Mouse (Mus musculus) stomach, embryonic 15.5 days (tissue): ENCODE data around the gene Six4. TPM values are rescaled to one million over a fixed set of nuclear protein-coding genes. Genes with fewer than 3 reads are reported as not detected.
"Not testable (repeated sequence)": the region's sequence is repeated elsewhere in the genome, so short reads cannot be mapped to it uniquely, and the experiment has no call there.

Experiments used
- ATAC-seq: fragments of 200-750 bp; cut with Nextera tagmentation; 2 replicates; pipeline ENCODE4 v1.8.0; 2017; ENCODE audit warnings: low read depth, moderate number of reproducible peaks, moderate TSS enrichment; ENCODE audit not compliant: insufficient read depth, low FRiP score
- H3K27ac ChIP-seq: fragments of 300-500 bp; sonication (generic); 2 replicates; pipeline ENCODE4 v1.5.1; 2015; ENCODE audit warnings: mild to moderate bottlenecking, inconsistent platforms
- H3K27me3 ChIP-seq: fragments of 300-500 bp; sonication (generic); replicated peaks from 2 replicates; pipeline ENCODE4 v1.6.1; 2015; ENCODE audit warnings: inconsistent platforms
- H3K36me3 ChIP-seq: fragments of 300-500 bp; sonication (generic); 2 replicates; pipeline ENCODE4 v1.6.1; 2015; ENCODE audit warnings: inconsistent platforms
- H3K4me1 ChIP-seq: fragments of 300-500 bp; sonication (generic); 2 replicates; pipeline ENCODE4 v1.6.1; 2015; ENCODE audit warnings: inconsistent platforms
- H3K4me2 ChIP-seq: fragments of 300-500 bp; sonication (generic); 2 replicates; pipeline ENCODE4 v1.6.1; 2015; ENCODE audit warnings: mild to moderate bottlenecking, inconsistent platforms
- H3K4me3 ChIP-seq: fragments of 300-500 bp; sonication (generic); replicated peaks from 2 replicates; pipeline ENCODE4 v1.5.1; 2015; ENCODE audit warnings: inconsistent platforms
- H3K9ac ChIP-seq: fragments of 300-500 bp; sonication (generic); 2 replicates; pipeline ENCODE4 v1.6.1; 2015; ENCODE audit warnings: inconsistent platforms
- H3K9me3 ChIP-seq: fragments of 300-500 bp; sonication (generic); 2 replicates; pipeline ENCODE4 v1.6.1; 2016; ENCODE audit warnings: inconsistent platforms
- WGBS: fragments of 180-500 bp; shearing (Covaris S2); methylation state at CpG from one replicate; pipeline ENCODE4 v1.1.7; 2015; 5-methylcytosine and 5-hydroxymethylcytosine counted together
- polyA plus RNA-seq: library from polyadenylated mRNA; unstranded; fragments of >200 nt; fragmentation: Nextera tagmentation; extraction: Ambion mirVana; gene quantifications from 2 replicates; pipeline ENCODE4 v1.2.1, GENCODE M21; 2015

Gene Six4
- polyA plus RNA-seq, 1 experiment from 2014 or later: 0.74 TPM

GRCm38 (mm10) chr12:73111561-73112325 is 1.5 kb downstream of the Six4 start:
- no peaks in the 10 kb centered on the region for H3K36me3 ChIP-seq
- H3K4me1 ChIP-seq: peaks cover 9% of the 10 kb centered on the region
- peak overlapping the region; percentile 57 for H3K4me3 ChIP-seq
- 1% methylated on average over 43 of the region's 44 CpGs for WGBS
- peak overlapping the region; percentile 41; the same call in 1 of the 2 replicates for H3K9ac ChIP-seq
- ATAC-seq: peak; percentile 19; the same call in 1 of the 2 replicates
- H3K27me3 ChIP-seq: peaks cover 13% of the 10 kb centered on the region
- H3K27ac ChIP-seq: no peak overlapping the region
- peak overlapping the region; percentile 100 for H3K4me2 ChIP-seq
- no peaks in the 10 kb centered on the region for H3K9me3 ChIP-seq

- Histone ChIP-seq H3K4me1 (peaks cover 9% of the 10 kb centered on the region), H3K36me3 (no peaks in the 10 kb centered on the region), H3K4me2 (peak overlapping the region; percentile 100), H3K9ac (no peak overlapping the region), H3K4me3 (peak overlapping the region; percentile 57), H3K9me3 (no peaks in the 10 kb centered on the region), H3K27me3 (peaks cover 13% of the 10 kb centered on the region), H3K27ac (no peak overlapping the region)
- 3% methylated on average over 23 of the region's 23 CpGs for WGBS
- peak; percentile 62; the same call in 1 of the 2 replicates for ATAC-seq
Observed at GRCm38 (mm10) chr12:73110431-73111111, 2.7 kb downstream of the Six4 start.

DNA sequence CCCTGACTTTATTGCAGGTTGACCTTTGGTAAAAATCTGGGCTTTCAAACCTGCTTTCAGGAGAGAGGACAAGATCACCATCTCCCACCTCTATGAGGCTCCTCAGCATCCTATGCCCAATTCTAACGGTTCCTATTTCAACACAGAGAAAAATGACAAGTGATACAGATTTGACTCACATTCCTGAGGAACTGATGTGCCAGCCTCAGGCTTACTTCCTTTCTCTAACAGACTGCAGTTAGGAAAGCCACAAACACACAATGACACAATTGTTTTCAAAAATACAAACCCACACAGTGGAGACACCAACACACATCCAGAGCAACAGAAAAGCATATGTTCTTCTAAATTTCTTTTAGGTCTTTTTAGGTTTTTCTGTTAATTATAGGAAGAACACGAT is 5.4 kb downstream of the Six4 start:
- Histone ChIP-seq H3K9me3 (no peaks in the 10 kb centered on the region), H3K27ac (no peak overlapping the region), H3K9ac (no peak overlapping the region), H3K36me3 (peaks cover 9% of the 10 kb centered on the region), H3K4me1 (peaks cover 9% of the 10 kb centered on the region), H3K27me3 (peaks cover 13% of the 10 kb centered on the region), H3K4me2 (no peak overlapping the region), H3K4me3 (no peak overlapping the region)
- ATAC-seq: no peak
- 67% methylated on average over 2 of the region's 2 CpGs for WGBS

DNA sequence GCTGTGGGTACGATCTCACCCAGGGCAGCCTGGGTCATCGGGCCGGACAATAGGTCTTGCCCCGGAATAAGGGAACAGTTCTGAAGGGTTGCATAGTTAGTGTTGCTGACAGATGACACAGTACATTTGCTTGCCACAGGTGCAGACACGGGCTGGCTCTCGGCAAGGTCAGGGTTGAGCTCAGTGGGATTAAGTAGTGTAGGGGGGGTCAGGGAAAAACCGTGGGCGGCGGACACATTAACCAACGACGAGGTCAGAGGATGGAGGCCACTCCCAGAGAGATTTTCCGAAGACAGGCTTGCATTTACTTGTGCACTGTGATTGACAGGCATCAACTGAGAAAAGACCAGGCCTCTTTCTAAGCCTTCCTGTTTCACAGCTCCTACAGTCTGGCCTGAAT is 9.5 kb downstream of the Six4 start:
- Histone ChIP-seq H3K27ac (no peak overlapping the region), H3K9me3 (no peaks in the 10 kb centered on the region), H3K9ac (no peak overlapping the region), H3K36me3 (peaks cover 9% of the 10 kb centered on the region), H3K4me2 (no peak overlapping the region), H3K4me3 (no peak overlapping the region), H3K27me3 (no peaks in the 10 kb centered on the region), H3K4me1 (no peaks in the 10 kb centered on the region)
- ATAC-seq: no peak
- 77% methylated on average over 12 of the region's 12 CpGs for WGBS

- Histone ChIP-seq H3K9ac (no peak overlapping the region), H3K27me3 (no peaks in the 10 kb centered on the region), H3K4me2 (no peak overlapping the region), H3K9me3 (no peaks in the 10 kb centered on the region), H3K4me3 (no peak overlapping the region), H3K36me3 (peaks cover 5% of the 10 kb centered on the region), H3K27ac (no peak overlapping the region), H3K4me1 (no peaks in the 10 kb centered on the region)
- 73% methylated on average over 4 of the region's 4 CpGs for WGBS
- no peak for ATAC-seq
Observed at GRCm38 (mm10) chr12:73098593-73098992, 14.7 kb downstream of the Six4 start.

GRCm38 (mm10) chr12:73096177-73096576 is 17.1 kb downstream of the Six4 start:
- not testable (repeated sequence) for H3K4me3 ChIP-seq, H3K9me3 ChIP-seq, ATAC-seq, H3K36me3 ChIP-seq, H3K9ac ChIP-seq, H3K4me2 ChIP-seq, H3K27ac ChIP-seq, H3K4me1 ChIP-seq, H3K27me3 ChIP-seq
- 89% methylated on average over 5 of the region's 5 CpGs for WGBS

DNA sequence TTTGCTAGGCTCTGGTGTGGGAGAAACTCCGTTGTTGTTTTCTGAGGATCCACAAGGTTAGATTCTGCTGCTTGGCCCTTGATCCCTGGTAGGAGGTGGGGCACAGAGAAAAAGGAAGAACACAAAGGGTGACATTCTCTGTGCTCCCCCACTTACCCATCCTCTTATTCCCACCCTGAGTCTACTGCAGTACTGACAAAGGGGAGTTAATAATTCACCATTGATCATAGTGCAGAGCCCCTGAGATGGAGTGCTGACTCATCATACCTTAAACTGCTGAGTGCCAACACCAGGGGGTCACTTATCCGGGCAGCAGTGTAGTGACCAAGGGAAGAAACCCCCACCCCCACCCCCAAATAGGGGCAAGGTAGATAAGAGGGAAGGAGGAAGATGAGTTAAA is 18.7 kb downstream of the Six4 start:
- no peak overlapping the region for H3K4me3 ChIP-seq
- H3K27me3 ChIP-seq: no peaks in the 10 kb centered on the region
- no peak overlapping the region for H3K4me2 ChIP-seq
- no peaks in the 10 kb centered on the region for H3K36me3 ChIP-seq
- ATAC-seq: no peak
- H3K4me1 ChIP-seq: no peaks in the 10 kb centered on the region
- no peak overlapping the region for H3K27ac ChIP-seq
- H3K9me3 ChIP-seq: no peaks in the 10 kb centered on the region
- H3K9ac ChIP-seq: no peak overlapping the region
- 28% methylated on average over 2 of the region's 2 CpGs for WGBS

DNA sequence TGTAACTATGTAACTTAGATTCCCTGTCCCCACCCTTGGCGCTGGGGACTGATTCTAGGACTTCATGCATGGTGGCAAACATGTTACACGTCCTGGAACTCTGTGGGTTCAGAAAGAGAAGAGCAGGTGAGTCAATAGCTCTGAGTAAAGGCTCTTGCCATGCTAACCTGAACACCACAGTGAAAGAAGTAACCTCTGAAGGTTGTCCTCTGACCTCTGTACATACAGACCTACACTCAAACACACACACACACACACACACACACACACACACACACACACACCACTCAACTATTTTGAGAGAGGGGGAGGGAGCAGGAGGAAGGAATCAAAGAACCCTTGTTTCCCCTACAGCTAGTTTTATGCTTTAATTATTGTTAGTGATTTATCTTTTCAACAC is 19.1 kb downstream of the Six4 start:
- no peak overlapping the region for H3K9ac ChIP-seq
- ATAC-seq: no peak
- no peaks in the 10 kb centered on the region for H3K4me1 ChIP-seq
- 72% methylated on average over 2 of the region's 2 CpGs for WGBS
- H3K27ac ChIP-seq: no peak overlapping the region
- no peak overlapping the region for H3K4me3 ChIP-seq
- H3K27me3 ChIP-seq: no peaks in the 10 kb centered on the region
- no peaks in the 10 kb centered on the region for H3K9me3 ChIP-seq
- H3K36me3 ChIP-seq: no peaks in the 10 kb centered on the region
- no peak overlapping the region for H3K4me2 ChIP-seq

- Histone ChIP-seq H3K4me3 (no peak overlapping the region), H3K27ac (no peak overlapping the region), H3K36me3 (no peaks in the 10 kb centered on the region), H3K9ac (no peak overlapping the region), H3K9me3 (no peaks in the 10 kb centered on the region), H3K4me2 (no peak overlapping the region), H3K27me3 (peaks cover 3% of the 10 kb centered on the region; the same call in 1 of the 2 replicates), H3K4me1 (no peaks in the 10 kb centered on the region)
- peak; percentile 75 for ATAC-seq
- 44% methylated on average over 7 of the region's 7 CpGs for WGBS
Observed at GRCm38 (mm10) chr12:73090672-73091335, 22.5 kb downstream of the Six4 start.

- no peak for ATAC-seq
- Histone ChIP-seq H3K27ac (no peak overlapping the region), H3K4me2 (no peak overlapping the region), H3K4me3 (no peak overlapping the region), H3K9ac (no peak overlapping the region), H3K27me3 (peaks cover 3% of the 10 kb centered on the region; the same call in 1 of the 2 replicates), H3K9me3 (no peaks in the 10 kb centered on the region), H3K4me1 (no peaks in the 10 kb centered on the region), H3K36me3 (no peaks in the 10 kb centered on the region)
- WGBS: 59% methylated on average over 5 of the region's 5 CpGs
Observed at GRCm38 (mm10) chr12:73088911-73089310, 24.3 kb downstream of the Six4 start.

- no peak overlapping the region for H3K4me2 ChIP-seq
- ATAC-seq: no peak
- H3K4me3 ChIP-seq: no peak overlapping the region
- H3K4me1 ChIP-seq: no peaks in the 10 kb centered on the region
- H3K27me3 ChIP-seq: peaks cover 3% of the 10 kb centered on the region; the same call in 1 of the 2 replicates
- no peak overlapping the region for H3K9ac ChIP-seq
- 57% methylated on average over 5 of the region's 5 CpGs for WGBS
- H3K36me3 ChIP-seq: no peaks in the 10 kb centered on the region
- H3K9me3 ChIP-seq: no peaks in the 10 kb centered on the region
- H3K27ac ChIP-seq: no peak overlapping the region
Observed at GRCm38 (mm10) chr12:73088500-73088899, 24.8 kb downstream of the Six4 start.

GRCm38 (mm10) chr12:73087086-73087485 is 26.2 kb downstream of the Six4 start:
- WGBS: 84% methylated on average over 7 of the region's 7 CpGs

More at GRCm38 (mm10) chr12:73087086-73087485, 26.2 kb downstream of the Six4 start:
- H3K9me3 ChIP-seq: no peaks in the 10 kb centered on the region
- ATAC-seq: no peak
- no peak overlapping the region for H3K4me3 ChIP-seq
- H3K4me1 ChIP-seq: no peaks in the 10 kb centered on the region
- no peaks in the 10 kb centered on the region for H3K36me3 ChIP-seq
- H3K27me3 ChIP-seq: peaks cover 3% of the 10 kb centered on the region; the same call in 1 of the 2 replicates
- H3K4me2 ChIP-seq: no peak overlapping the region
- H3K27ac ChIP-seq: no peak overlapping the region
- no peak overlapping the region for H3K9ac ChIP-seq
